10 mouse cellular contexts compared by ENCODE assay signal in the genomic region with DNA sequence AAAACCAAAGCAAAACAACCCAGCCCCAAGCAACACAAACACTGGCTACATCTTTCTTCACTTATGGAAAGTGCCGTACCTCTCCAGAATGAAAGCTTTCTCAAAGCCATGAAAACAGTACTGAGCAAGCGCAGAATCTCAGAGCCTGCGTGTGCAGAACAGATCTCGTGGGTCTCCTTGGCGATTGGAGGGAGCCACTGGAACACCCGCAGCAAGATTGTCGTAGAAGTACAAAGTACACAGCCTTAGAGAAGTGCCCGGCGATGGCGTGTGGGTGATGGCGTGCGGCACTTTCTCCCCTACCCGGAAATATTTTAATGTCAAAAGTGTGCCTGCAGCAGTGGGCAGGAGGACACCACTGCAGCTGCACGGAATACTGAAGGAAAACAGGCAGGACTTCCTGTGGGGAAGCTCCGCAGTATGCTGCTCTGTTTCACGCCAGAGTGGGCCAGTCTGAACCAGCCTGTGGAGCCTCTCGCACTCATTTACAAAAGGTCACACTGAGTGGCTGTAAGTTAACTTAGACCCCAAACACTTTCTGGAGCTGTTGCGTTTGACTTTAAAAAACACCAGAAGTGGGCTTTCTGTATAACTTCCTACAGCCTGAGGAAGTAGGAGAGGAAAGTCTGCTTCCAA. TPM values are rescaled to one million over a fixed set of nuclear protein-coding genes. Genes with fewer than 3 reads are reported as not detected.
DNase-seq lines count a peak whose midpoint lies in the region; ATAC-seq and TF ChIP-seq lines count a peak whose summit lies in the region.
"Had no signal": no experiment of that assay in that cellular context is flagged by ENCODE, and none has a peak within 500 bp of the region (broad histone marks: within the 10 kb centered on the region; RNA-seq: fewer than 3 reads in every experiment).

No protein-coding gene starts in this region.

- 48% methylated on average over 18 of the region's 18 CpGs for WGBS in hindbrain, embryonic 15.5 days
- WGBS in liver, embryonic 12.5 days (ENCODE audit: insufficient replicate concordance) = 34% methylated on average over 18 of the region's 18 CpGs

- ATAC-seq in hindbrain, embryonic 15.5 days (ENCODE audit: low FRiP score, low read depth) = no peak
- 0 out of 2 replicates have a peak, but pooled peaks have one; percentile 40 for ATAC-seq in liver, embryonic 12.5 days

- H3K27ac ChIP-seq in testis, adult 2 months (ENCODE audit: control insufficient read depth, insufficient read depth, low read depth, low read length) = no peak overlapping the region
- H3K27ac ChIP-seq in hindbrain, embryonic 15.5 days (replicated peaks) = no peak overlapping the region
- H3K27ac ChIP-seq in liver, embryonic 12.5 days = no peak overlapping the region

- peak overlapping the region; percentile 35 for H3K4me2 ChIP-seq in hindbrain, embryonic 15.5 days
- peak overlapping the region; percentile 55 for H3K4me2 ChIP-seq in liver, embryonic 12.5 days

- no peaks in the 10 kb centered on the region for H3K36me3 ChIP-seq in testis, adult 2 months (ENCODE audit: control insufficient read depth, insufficient read depth, low read length)
- H3K36me3 ChIP-seq in hindbrain, embryonic 15.5 days = no peaks in the 10 kb centered on the region
- H3K36me3 ChIP-seq in liver, embryonic 12.5 days = no peaks in the 10 kb centered on the region

- DNase-seq in testis, postnatal 14 days (ENCODE audit: low spot score) = no peak
- no peak for DNase-seq in cerebellum, adult 8-10 months
- no peak for DNase-seq in thymus, adult 18-20 months
- DNase-seq in cerebellum, postnatal 25 days = no peak
- no peak for DNase-seq in adrenal gland, postnatal 25 days
- DNase-seq: adrenal gland, postnatal 14 days had no signal

- H3K4me3 ChIP-seq in testis, adult 2 months (ENCODE audit: control insufficient read depth, low read depth, low read length) = peak overlapping the region; percentile 25
- no peak overlapping the region for H3K4me3 ChIP-seq in hindbrain, embryonic 15.5 days
- peak overlapping the region; percentile 20 for H3K4me3 ChIP-seq in liver, embryonic 12.5 days

- no peaks in the 10 kb centered on the region for H3K9me3 ChIP-seq in hindbrain, embryonic 15.5 days
- no peaks in the 10 kb centered on the region for H3K9me3 ChIP-seq in liver, embryonic 12.5 days (replicated peaks)

- no peak overlapping the region for H3K9ac ChIP-seq in hindbrain, embryonic 15.5 days
- H3K9ac ChIP-seq in liver, embryonic 12.5 days = 0 out of 2 replicates have a peak overlapping the region, but pooled peaks have one; percentile 10

- H3K27me3 ChIP-seq in testis, adult 2 months (ENCODE audit: control insufficient read depth, insufficient read depth, low read length) = no peaks in the 10 kb centered on the region
- H3K27me3 ChIP-seq in hindbrain, embryonic 15.5 days = no peaks in the 10 kb centered on the region
- H3K27me3 ChIP-seq in liver, embryonic 12.5 days (replicated peaks) = no peaks in the 10 kb centered on the region

- TF ChIP-seq POLR2A in testis, adult 2 months (IDR thresholded peaks at IDR 0.05; ENCODE audit: control insufficient read depth, low read depth, low read length) = no peak

- peaks cover 11% of the 10 kb centered on the region for H3K4me1 ChIP-seq in testis, adult 2 months (ENCODE audit: control insufficient read depth, insufficient read depth, low read length)
- no peaks in the 10 kb centered on the region for H3K4me1 ChIP-seq in hindbrain, embryonic 15.5 days (replicated peaks)
- peaks cover 9% of the 10 kb centered on the region; the same call in 1 of the 2 replicates for H3K4me1 ChIP-seq in liver, embryonic 12.5 days

- TF ChIP-seq CTCF in testis, adult 2 months (IDR thresholded peaks at IDR 0.05; ENCODE audit: control insufficient read depth, insufficient read depth, insufficient replicate concordance, low read depth, low read length) = no peak

RNA-seq across cellular contexts. Expression of a gene that starts 46.7 kb away (rescaled TPM):
- 3.0 and 3.3 TPM in 2 replicates for polyA plus RNA-seq in testis, adult 2 months (2012; rRNA removed)
- 2.3 and 2.5 TPM in 2 replicates for polyA plus RNA-seq in hindbrain, embryonic 15.5 days (2015; fragmentation: Nextera tagmentation; extraction: Ambion mirVana)
- 2.8 and 3.1 TPM in 2 replicates for polyA plus RNA-seq in liver, embryonic 12.5 days (2016; fragmentation: Nextera tagmentation; extraction: Ambion mirVana)
- 11.4 and 14.4 TPM in 2 replicates for total RNA-seq in adrenal gland, postnatal 25 days (2021)

RNA-seq across cellular contexts. Expression of a gene that starts 51.7 kb away (rescaled TPM):
- polyA plus RNA-seq in testis, adult 2 months (2012; rRNA removed) = 2.3 and 2.8 TPM in 2 replicates
- polyA plus RNA-seq in hindbrain, embryonic 15.5 days (2015; fragmentation: Nextera tagmentation; extraction: Ambion mirVana) = 0.21 and 0.24 TPM in 2 replicates
- 0.11 and 0.18 TPM in 2 replicates for polyA plus RNA-seq in liver, embryonic 12.5 days (2016; fragmentation: Nextera tagmentation; extraction: Ambion mirVana)
- not detected in 2 replicates for total RNA-seq in adrenal gland, postnatal 25 days (2021)
- total RNA-seq: adrenal gland, postnatal 14 days; neutrophil, adult 5-6 weeks had no signal
